Mouse (Mus musculus) neural tube, embryonic 10.5 days (tissue): ENCODE measurements at regions not wholly inside any gene's neighbourhood (a gene's known extent, or its start where the extent isn't known, plus 50 kb on each side); places are given as distances from the start of the nearest gene placed in this dataset.

Experiments
- DNase-seq: peaks from one replicate; pipeline ENCODE4 v3.0.0-alpha.2; 2017; ENCODE audit warnings: low spot score; ENCODE audit errors: extremely low spot score

DNA sequence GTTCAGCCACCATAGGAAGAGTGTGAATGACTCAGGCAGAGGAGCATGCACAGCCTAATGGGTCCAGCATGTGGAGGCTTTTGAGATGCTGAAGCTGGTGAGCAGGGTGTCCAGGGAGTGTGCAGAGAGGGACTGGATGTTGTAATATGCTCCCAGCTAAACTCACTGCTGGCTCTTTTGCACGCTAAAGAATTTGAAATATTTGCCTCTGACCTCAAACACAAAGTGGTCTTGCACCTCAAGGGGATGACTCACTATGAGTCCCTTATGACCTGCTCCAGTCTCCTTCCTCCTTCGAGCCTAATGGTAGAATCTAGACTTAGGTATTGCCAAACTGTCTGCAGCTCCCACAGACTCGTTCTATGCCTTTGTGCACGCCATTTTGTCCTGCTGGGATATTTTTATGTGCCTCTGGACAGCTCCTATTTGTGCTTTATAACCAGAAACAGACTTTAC lies 55.0 kb upstream of the Slit3 start:
- DNase-seq, result no peak

DNA sequence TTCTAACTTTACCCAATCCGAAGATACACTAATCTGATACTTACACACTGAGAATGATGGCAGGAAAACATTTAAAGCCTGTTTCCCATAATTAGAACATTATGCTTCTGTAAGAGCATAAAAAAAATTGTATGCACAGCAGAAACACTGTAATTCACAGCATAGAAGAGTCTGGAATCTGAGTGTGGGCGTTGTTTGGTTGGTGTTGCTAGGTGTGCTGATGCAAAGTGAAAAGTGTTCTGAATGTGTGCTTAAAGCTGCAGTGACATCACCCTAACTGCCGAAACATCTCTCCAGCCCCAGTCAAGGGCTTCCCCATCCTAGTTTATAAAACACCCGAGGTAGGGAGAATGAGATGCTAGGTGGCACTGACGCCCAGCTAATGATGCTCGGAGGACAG lies 63.2 kb upstream of the Slit3 start:
- no peak for DNase-seq

DNA sequence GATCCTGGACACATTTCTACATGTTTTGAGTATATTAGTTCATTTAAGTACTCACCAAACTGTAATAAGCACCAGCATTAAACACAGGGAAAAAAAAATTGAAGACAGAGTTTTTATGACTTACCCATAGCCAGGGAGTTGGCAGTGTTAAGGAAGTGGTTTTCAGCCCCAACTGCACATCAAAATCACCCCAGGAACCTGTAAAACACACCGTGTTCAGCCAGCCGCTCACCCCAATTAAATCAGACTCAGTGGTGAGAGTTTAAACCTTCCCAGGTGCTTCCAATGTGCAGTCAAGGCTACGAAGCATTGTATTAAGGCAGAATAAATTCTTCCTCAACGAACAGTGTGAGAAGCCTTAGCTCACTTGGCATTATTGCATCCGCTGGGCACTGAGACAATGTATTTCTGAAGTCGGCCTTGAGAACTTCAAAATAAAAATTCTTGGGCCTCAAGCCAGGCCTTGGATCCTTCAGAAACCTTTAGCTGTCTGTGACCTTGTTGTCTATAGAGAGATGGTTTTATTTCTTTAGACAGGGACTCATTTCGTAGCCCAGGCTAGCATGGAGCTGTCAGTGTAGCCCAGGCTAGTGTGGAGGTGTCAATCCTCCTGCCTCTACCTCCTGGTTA lies 65.4 kb upstream of the Slit3 start:
- DNase-seq, result no peak

DNA sequence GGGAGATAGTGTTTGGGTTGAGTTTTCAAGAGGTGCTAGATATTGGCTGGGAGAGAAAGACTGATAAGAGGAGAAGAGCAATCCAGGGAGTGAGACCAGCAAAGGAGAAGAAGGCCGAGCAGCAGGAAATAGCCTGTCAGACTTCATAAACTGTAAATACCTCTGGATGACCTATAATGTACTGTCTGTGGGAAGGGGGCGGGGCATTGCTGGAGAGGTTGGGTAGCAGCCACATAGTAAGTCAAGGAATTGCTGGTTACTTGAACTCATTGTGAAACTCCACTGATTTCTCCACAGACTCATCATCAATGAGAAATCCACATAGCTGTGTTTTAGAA lies 67.4 kb upstream of the Slit3 start:
- DNase-seq, result no peak

DNA sequence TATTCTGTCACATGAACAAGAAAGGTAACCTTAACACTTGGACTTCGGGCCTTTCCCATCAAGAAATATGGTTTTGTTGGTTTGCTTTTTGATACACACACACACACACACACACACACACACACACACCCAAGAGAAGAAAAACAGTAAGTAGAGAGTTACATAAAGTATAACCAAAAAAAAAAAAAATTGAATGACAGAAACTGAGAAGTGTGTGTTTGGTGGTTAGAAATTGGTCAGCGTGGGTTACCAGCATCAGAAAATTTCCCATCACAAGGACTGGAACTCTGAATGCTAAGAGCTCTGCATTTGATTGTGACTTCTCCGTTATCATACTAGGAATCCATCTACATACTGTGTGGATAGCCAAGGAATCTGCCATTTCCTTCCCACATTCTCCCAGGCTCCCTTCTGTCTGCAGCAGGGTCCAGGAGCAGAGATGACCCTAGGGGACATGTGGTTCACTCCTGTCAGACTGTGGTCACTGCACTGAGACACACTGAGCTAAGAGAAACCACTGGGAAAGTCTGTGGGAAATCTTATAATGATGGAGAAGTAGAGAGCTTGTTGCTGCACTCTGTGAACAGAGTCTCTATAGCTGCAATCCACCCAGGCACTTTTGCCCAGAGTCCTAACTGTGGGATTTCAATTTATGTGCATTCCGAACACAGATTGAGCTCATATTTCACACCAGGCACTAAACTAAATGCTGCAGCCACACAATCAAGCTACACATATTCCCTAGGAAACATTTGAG lies 68.0 kb upstream of the Slit3 start:
- no peak for DNase-seq

DNA sequence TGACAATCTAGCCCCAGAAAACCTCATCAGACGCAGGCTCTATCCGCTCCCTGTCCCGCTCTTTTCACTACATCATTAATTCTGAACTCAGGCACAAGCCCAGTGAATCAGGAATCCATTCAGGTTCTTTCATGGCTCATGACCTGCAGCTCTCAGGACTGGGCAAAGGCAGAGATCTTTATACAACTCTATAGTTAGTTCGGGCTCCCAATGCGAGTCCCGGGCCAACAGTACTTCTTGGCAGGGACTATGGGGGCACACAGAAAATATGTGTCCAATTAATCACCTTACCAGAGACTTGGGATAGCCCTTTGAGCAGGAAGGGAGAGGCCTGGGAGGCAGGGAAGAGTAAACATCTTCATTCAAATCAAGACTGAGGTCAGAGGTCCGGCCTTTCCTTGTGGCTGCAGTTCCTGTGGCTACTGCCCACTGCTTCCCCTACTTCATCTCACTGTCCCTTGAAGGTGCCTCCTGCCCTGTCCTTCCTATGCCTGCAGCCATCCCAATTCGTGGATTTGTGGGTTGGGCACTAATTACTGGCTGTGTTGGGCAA lies 71.3 kb upstream of the Slit3 start:
- no peak for DNase-seq

DNA sequence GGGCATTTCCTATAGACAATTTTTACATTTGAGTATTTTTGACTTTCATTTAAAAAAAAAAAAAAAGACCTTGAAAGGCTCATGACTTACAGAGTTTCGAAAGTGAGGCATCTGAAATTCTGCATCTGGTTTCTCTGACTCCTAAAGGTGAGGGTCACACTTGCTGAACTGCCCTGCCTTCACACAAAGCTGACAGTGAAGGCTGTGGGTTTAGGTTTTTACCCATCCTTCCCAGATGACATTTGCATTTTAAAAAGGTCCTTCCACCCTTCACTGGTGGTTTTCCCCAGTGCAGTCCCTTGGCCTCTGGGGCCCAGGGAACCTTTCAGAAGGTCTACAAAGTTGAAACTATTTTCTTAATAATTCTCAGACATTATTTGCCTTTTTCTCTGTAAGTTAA lies 76.4 kb upstream of the Slit3 start:
- no peak for DNase-seq

DNA sequence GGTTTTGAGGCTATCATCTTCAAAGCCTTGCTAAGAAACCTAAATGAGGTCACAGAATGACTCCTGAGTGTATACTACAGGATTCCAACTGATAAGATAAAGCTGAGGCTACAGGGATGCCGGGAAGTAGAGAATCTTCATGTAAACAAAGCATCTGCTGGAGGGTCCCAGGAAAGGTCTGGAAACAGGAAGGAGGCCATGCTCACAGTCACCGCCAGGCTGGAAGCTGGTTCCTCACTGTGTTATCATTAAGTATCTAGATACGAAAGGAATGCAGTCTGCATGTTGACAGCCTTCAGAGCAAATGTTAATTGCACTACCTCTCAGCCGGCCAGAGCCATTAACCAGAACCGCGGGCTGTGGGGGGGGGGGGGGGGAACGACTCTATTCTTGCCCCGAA lies 96.6 kb upstream of the Slit3 start:
- no peak for DNase-seq

DNA sequence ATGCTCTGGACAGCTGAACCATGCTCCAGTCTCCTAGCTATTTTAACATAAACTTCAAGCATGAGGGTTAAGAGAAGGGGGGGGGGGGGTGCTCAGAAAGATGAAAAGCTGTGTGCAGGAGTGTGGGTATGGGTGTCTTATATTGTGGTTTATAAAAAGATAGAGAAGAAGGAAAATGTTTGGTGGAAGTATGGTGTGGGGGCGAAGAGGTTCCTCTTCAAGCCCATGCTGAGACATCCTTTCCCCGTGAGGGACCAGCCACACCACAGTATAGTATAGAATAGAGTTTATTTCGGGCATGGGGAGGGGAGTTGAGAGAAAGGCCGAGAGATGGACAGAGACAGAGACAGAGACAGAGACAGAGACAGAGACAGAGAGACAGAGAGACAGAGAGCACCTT lies 97.2 kb upstream of the Slit3 start:
- no peak for DNase-seq

DNA sequence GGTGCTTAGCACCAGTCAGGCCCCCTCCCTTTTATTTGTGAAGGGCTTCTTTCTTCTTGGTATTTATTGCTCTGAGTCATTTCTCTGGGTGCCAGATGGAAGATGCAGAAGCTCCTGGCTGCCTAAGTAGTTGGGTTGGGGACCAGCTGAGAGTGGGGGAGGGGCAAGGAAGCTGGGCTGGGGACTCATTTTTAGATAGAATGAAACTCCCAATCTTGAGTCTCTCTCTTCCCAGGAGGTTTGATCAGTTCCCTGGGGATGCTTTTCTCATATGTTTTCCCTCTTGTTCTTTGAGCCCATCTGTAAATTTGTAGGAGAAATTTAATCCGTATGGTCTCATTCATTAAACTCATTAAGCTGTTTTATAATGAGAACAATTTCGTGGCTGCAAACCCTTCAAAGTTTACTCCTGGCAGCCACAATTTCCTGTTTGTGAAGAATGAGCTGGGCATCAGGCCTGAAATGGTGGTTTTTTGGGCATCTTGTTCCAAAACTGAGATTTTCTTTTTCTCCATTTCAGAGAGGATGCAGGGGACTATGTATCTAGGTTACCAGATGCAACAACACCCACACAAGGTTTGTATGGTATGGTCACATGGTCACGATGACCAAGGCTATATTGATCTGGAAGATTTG lies 98.9 kb upstream of the Slit3 start:
- DNase-seq, result no peak

DNA sequence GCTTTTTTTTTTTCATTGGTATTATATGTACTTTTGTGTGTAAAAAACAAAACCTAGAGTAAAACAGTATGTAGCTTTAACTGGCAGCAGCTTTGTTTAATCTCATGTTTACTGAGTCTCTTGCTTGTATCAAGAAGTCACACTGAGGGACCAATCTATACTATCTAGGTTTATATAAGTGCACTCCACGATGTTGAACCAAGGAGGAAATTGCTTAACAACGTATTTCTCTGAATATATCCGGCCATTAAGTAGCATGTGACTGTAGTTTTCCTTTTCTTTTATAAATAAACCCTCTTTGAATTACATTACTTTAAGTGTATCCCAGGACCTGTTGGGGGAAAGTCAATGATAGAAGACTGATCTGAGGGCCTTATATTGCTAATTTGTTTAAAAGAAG lies 104.0 kb upstream of the Slit3 start:
- DNase-seq, result no peak

DNA sequence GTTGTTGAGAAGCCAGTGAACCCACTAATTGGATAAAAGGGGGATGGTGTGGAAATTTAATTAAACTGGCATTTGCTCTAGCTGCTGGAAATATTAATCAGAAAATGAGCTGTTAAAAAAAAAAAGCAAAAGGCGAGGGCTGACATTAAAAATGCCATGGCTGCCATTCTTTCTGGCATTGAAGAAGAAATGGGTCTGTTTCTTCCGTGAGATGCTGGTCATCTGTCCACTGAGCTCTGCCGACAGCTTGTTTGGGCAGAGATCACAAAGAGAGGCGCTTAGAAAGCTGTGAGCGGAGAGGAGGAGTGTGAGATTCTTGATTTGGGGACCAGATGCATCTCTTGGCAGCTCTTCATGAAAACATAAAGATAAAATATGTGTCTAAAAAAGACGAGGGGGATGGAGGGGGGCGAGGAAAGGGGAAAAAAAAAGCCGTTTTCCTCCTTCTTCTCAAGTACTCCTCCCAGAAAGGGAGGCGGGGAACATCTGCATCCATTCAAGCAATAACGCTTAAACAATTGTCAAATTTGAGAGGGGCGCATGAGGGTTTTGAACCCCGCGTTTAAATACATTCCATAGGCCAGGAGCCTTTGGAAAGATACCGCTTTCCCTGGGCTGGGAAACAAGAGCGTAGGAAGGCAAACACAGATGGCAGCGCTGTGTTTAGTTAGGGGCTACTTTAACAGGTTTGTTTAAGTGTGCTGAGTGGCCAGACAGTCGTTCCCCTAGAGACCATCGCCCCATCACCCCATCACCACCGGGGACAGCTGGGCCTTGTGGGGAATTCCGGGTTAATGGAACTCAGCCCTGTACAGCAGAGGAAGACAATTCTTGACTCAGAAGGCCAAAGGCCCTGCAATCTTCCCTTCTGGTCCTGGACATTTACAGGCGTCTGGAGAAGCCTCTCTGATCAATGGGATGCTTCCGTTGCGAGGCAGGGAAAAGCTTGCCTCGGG lies 109.2 kb upstream of the Slit3 start:
- peak; percentile 28 for DNase-seq

DNA sequence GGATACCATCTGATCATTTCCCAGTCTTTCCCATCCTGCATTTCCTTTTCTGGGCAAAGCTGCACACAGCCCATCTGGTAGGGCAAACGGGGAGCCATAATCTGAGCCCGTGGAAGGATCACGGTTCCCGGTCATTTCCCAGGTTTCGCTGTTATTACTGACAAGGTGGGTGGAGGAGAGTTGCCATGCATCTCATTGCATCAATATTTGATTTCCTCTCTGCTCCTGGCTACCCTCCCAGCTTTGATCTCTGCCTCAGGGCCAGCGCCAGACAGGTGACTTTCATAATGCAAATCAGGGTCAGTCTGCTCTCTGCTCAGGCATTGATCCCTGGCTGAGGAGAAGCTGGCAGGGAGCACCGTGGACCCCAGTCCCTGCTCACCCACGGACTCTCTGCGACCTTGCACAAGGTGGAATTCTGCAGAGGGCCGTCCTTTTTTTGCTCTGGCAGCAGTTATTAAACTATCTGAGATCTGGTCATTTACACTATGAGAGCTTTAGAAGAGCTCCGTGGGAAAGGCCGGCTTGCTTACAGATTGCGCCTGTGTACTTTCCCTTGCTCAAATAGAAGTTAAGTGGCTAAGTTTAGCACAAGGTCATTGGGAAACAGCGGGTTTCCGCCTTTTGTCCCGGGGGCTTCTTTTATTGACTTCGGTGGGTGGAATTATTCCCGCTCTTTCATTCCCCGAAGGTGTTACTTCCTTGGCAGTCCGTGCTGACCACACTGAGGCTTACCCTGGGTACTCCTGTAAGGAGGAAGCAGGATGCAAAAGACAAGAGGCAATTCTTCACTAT lies 114.1 kb upstream of the Slit3 start:
- no peak for DNase-seq

DNA sequence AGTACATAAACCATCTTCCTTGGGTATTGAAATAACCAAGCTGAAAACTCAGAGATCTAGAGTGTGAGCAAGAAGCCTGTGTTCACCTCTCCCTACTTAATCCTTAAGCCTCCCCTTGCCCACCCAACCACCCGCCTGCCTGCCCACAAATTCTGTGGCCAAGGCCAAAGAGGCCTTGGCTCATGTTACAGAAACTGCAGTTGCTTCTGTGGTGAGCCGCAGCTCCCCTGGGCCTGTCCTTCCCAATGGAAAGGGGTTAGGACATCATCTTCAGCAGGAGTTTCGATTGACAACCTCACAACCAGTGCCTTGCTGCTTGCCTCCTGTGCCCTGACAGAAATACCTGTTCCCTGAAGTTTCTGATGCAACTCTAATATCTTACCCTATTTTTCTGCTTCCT lies 115.9 kb upstream of the Slit3 start:
- no peak for DNase-seq

DNA sequence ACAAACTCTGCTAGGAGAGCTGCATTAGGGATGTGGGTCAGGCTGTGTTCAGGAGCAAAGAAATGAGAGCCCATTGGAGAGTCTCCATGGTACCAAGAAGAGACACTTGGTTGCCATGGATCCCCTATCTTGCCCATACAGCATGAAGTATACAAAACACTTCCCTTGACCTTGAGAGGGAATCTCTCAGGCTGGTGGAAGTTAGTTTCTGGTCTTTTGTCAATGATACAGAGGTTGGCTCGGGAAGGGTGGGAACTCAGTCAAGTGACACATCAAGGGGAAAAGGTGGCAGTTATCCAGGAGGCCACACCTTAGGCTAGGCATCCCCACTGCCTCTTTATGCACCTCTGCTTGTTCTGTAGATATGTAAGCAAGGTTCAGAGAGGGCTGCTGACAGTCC lies 116.6 kb upstream of the Slit3 start:
- no peak for DNase-seq

DNA sequence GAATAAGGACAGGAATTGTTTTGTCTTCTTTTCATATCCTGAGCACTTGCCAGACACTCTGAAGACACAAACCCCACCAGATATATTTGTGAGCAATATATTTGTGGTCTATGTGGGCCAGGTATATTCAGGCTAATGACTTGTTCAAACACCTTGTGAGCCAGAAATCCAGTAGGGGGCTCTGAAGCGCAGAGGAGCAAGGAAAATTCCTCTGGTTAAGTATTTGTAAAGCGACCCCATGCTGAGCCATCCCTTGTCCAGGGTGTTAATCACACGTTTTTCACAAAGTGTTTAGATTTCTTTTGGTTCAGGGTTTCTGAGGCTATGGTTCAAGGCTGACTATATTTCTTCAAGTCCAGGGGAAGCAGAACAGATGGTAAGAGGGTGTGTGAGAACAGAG lies 117.1 kb upstream of the Slit3 start:
- no peak for DNase-seq

DNA sequence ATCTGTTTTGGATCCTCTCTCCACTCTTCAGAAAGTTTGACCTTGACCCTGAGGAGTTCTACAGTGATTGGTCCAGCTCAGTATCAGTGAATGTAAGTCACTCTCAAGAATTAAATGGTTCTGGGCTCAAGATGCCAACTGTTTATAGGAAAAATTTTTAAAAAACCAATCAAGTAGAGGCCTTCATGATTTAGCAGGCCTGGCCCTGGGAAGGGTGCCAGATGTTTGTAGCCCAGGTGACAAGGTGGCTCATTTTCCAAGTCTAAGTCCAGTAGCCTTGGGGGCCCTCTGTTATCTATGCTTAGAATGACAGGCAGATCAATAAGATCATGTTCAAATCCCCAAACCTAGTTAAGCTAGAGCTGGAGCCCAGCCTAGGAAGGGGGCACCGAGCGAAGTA lies 123.1 kb upstream of the Slit3 start:
- no peak for DNase-seq

DNA sequence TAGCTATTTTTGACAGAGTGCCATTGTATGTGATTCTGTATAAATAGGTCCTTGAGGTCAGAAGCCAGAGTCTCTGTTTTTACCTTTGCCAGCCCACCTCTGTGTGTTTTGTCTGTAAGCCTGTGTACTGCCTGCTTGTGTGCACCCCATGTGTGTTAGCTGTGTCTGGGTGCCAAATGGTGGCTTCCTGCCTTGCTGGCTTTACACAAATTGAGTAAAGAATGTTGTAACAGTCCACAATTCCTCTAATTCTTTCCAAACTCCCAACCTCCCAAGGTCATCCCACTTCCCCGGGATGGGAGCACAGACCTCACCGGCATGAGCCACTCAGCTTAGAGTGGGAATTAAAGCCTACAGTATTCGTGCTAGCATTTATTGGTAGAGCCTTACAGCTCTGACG lies 125.5 kb upstream of the Slit3 start:
- no peak for DNase-seq

DNA sequence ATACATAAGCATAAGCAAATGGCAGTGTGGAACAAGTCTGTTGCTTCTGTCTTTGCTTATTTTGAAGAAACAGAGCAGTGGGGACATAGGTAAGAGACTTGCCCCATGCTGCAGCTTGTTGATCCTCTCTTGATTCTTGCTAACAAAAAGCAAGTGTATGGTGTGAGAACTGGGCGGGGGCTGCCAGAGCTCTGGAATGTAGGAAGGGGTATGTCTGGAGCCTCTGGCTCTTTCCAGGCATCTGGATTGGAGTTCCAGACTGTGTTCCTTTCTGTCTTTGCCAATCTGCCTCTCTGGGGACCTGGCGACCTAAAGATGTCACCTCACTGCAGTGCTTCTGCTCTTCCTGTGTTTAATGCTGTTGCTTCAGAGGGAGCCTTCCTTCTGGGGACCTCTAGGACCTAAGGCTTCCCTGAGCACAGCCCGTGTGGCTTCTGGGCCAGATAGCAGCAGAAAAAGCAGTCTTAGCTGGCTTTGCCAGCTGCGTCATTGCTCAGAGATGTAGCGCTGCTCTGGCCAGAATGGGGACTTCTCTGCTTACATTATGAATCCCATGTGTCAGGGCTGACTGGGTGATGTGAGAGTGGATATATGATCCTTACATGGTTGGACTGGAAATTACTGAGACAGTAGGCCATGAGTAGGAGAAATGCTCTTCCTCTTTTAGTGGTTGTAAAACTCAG lies 138.1 kb upstream of the Slit3 start:
- DNase-seq, result no peak

DNA sequence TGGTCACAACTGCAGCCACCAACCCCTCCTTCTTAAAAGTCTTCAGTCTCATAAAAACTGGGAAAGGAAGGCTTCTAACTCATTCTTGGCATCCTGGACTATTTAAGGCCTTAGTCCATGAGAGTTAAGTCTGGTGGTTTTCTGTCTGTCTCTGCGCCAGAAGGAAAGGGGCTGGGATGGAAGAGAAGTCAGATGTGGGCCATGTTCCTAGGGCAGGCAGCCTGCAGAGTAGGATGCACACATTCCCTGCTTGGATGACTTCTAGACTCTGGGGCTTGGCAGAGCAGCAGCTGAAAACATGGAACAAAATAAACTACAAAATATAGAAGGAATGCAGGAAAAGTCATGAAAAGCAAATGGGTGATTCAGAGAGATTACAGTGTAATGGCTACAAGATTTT lies 140.8 kb upstream of the Slit3 start:
- no peak for DNase-seq
